Mouse (Mus musculus) frontal cortex, postnatal 36 days (tissue): ENCODE data around the gene Hist1h1c.
A peak's percentile ranks its signal among the peaks of the same experiment; 100 is the strongest.
"Not testable (repeated sequence)": the region's sequence is repeated elsewhere in the genome, so short reads cannot be mapped to it uniquely, and the experiment has no call there.

ENCODE experiments used
- DNase-seq, 2 experiments: peaks; one replicate each; pipeline ENCODE4 v3.0.0; 2022; ENCODE audit warnings: low spot score in 2 of 2

The Hist1h1c gene

GRCm38 (mm10) chr13:23760972-23761864 is 22.6 kb downstream of the Hist1h1c start, which contains the start of gene Hist1h4a:
TSS of gene Hist1h4a (minus strand) at chr13:23761230.
- DNase-seq = peak; percentile 99

- DNase-seq = peak; percentile 58 to 83
Observed at GRCm38 (mm10) chr13:23761871-23762821, 23.5 kb downstream of the Hist1h1c start, which contains the start of gene Hist1h3a. TSS of gene Hist1h3a (minus strand) at chr13:23762386.

GRCm38 (mm10) chr13:23763242-23763585 is 24.6 kb downstream of the Hist1h1c start:
- DNase-seq = no peak

GRCm38 (mm10) chr13:23763586-23764323 is 25.1 kb downstream of the Hist1h1c start, which contains the start of gene Hist1h1a:
TSS of gene Hist1h1a (plus strand) at chr13:23763666.
- peak; percentile 81 to 90 for DNase-seq

- DNase-seq = no peak
Observed at GRCm38 (mm10) chr13:23764324-23765171, 25.9 kb downstream of the Hist1h1c start.

- DNase-seq = no peak
Observed at GRCm38 (mm10) chr13:23765172-23765513, 26.5 kb downstream of the Hist1h1c start.

GRCm38 (mm10) chr13:23766772-23767171 is 28.2 kb downstream of the Hist1h1c start:
- no peak for DNase-seq

- no peak for DNase-seq
Observed at GRCm38 (mm10) chr13:23768834-23769397, 30.3 kb downstream of the Hist1h1c start.

GRCm38 (mm10) chr13:23769613-23770012 is 31.0 kb downstream of the Hist1h1c start, which contains the start of gene Trim38:
TSS of gene Trim38 (plus strand) at chr13:23769913.
- DNase-seq = not testable (repeated sequence)

- DNase-seq = peak; percentile 44 to 53
Observed at GRCm38 (mm10) chr13:23772561-23773313, 34.1 kb downstream of the Hist1h1c start.

- no peak for DNase-seq
Observed at GRCm38 (mm10) chr13:23778339-23778738, 39.7 kb downstream of the Hist1h1c start.

- no peak for DNase-seq
Observed at GRCm38 (mm10) chr13:23779025-23779424, 40.4 kb downstream of the Hist1h1c start.
